Mouse (Mus musculus) lung, postnatal 0 days (tissue): ENCODE data around the gene Pigr. TPM values are rescaled to one million over a fixed set of nuclear protein-coding genes. Genes with fewer than 3 reads are reported as not detected.

Experiments
- ATAC-seq: fragments of 200-750 bp; cut with Nextera tagmentation; 2 replicates; pipeline ENCODE4 v1.8.0; 2017; ENCODE audit warnings: moderate library complexity
- DNase-seq: peaks from one replicate; pipeline ENCODE4 v3.0.0-alpha.2; 2016; ENCODE audit warnings: low spot score
- H3K27ac ChIP-seq: fragments of 300-500 bp; sonication (generic); 2 replicates; pipeline ENCODE4 v1.5.1; 2014; ENCODE audit warnings: antibody characterized with exemption, mild to moderate bottlenecking, low read length, mixed read lengths
- H3K27me3 ChIP-seq: fragments of 300-500 bp; sonication (generic); replicated peaks from 2 replicates; pipeline ENCODE4 v1.6.1; 2014; ENCODE audit warnings: low read length, mixed read lengths; ENCODE audit not compliant: insufficient read depth
- H3K36me3 ChIP-seq: fragments of 300-500 bp; sonication (generic); 2 replicates; pipeline ENCODE4 v1.6.1; 2014; ENCODE audit warnings: low read length, mixed read lengths; ENCODE audit not compliant: insufficient read depth
- H3K4me1 ChIP-seq: fragments of 300-500 bp; sonication (generic); 2 replicates; pipeline ENCODE4 v1.6.1; 2014; ENCODE audit warnings: antibody characterized with exemption, low read depth, low read length, mixed read lengths; ENCODE audit not compliant: insufficient read depth
- H3K4me2 ChIP-seq: fragments of 300-500 bp; sonication (generic); replicated peaks from 2 replicates; pipeline ENCODE4 v1.6.1; 2014; ENCODE audit warnings: low read depth, mild to moderate bottlenecking, low read length, moderate library complexity, mixed read lengths
- H3K4me3 ChIP-seq: fragments of 300-500 bp; sonication (generic); 2 replicates; pipeline ENCODE4 v1.5.1; 2014; ENCODE audit warnings: low read depth, low read length
- H3K9ac ChIP-seq: fragments of 300-500 bp; sonication (generic); replicated peaks from 2 replicates; pipeline ENCODE4 v1.6.1; 2014; ENCODE audit warnings: low read depth, mild to moderate bottlenecking
- H3K9me3 ChIP-seq: fragments of 300-500 bp; sonication (generic); 2 replicates; pipeline ENCODE4 v1.6.1; 2016; ENCODE audit warnings: low read length, mixed read lengths
- CTCF ChIP-seq: IDR thresholded peaks from 2 replicates; pipeline ENCODE4 v1.5.1; 2016; ENCODE audit warnings: antibody characterized with exemption, mild to moderate bottlenecking
- EP300 ChIP-seq: IDR thresholded peaks from 2 replicates; pipeline ENCODE4 v1.6.1; 2016; ENCODE audit warnings: antibody characterized with exemption, mild to moderate bottlenecking, control low read depth
- WGBS: fragments of 180-500 bp; shearing (Covaris S2); extraction: QIAGEN DNeasy Blood & Tissue Kit; methylation state at CpG from one replicate; pipeline ENCODE4 v1.1.7; 2014; 5-methylcytosine and 5-hydroxymethylcytosine counted together
- polyA plus RNA-seq: library from polyadenylated mRNA; unstranded; fragments of >200 nt; fragmentation: Nextera tagmentation; extraction: Ambion mirVana; gene quantifications from 2 replicates; pipeline ENCODE4 v1.2.1, GENCODE M21; 2015

Pigr gene
- polyA plus RNA-seq, 1 experiment from 2014 or later: 0.08 TPM

GRCm38 (mm10) chr1:130887354-130887753 lies 60.9 kb downstream of the Pigr start, which contains the start of gene Il24:
Il24 (minus strand) TSS chr1:130887454.
- Histone ChIP-seq H3K4me1 (no peaks in the 10 kb centered on the region), H3K27ac (no peak within 1 kb of the TSS), H3K4me3 (no peak within 1 kb of the TSS), H3K36me3 (no peaks in the 10 kb centered on the region), H3K4me2 (no peak within 1 kb of the TSS), H3K9ac (no peak within 1 kb of the TSS), H3K9me3 (no peaks in the 10 kb centered on the region), H3K27me3 (no peaks in the 10 kb centered on the region)
- ATAC-seq (no peak), DNase-seq (no peak)
- no peak for TF ChIP-seq EP300
- no peak for TF ChIP-seq CTCF

- H3K27ac ChIP-seq: no peak overlapping the region
- WGBS: 39% methylated on average over 1 of the region's 1 CpGs
- no peak for DNase-seq
- H3K4me1 ChIP-seq: no peaks in the 10 kb centered on the region
- no peak for ATAC-seq
- H3K4me2 ChIP-seq: no peak overlapping the region
- H3K9me3 ChIP-seq: no peaks in the 10 kb centered on the region
- no peaks in the 10 kb centered on the region for H3K27me3 ChIP-seq
- no peak overlapping the region for H3K9ac ChIP-seq
- H3K36me3 ChIP-seq: no peaks in the 10 kb centered on the region
- no peak overlapping the region for H3K4me3 ChIP-seq
- TF ChIP-seq CTCF: no peak
- TF ChIP-seq EP300: no peak
Measured at GRCm38 (mm10) chr1:130892446-130892845, 66.0 kb downstream of the Pigr start.

- Histone ChIP-seq H3K36me3 (no peaks in the 10 kb centered on the region), H3K27ac (no peak overlapping the region), H3K27me3 (no peaks in the 10 kb centered on the region), H3K9me3 (no peaks in the 10 kb centered on the region), H3K4me1 (no peaks in the 10 kb centered on the region), H3K4me3 (no peak overlapping the region), H3K9ac (no peak overlapping the region), H3K4me2 (no peak overlapping the region)
- TF ChIP-seq CTCF (no peak), EP300 (no peak)
- ATAC-seq (no peak), DNase-seq (no peak)
- WGBS: 60% methylated on average over 9 of the region's 9 CpGs
Measured at GRCm38 (mm10) chr1:130893329-130894040, 67.0 kb downstream of the Pigr start.

GRCm38 (mm10) chr1:130894468-130894867 lies 68.0 kb downstream of the Pigr start:
- no peaks in the 10 kb centered on the region for H3K36me3 ChIP-seq
- no peaks in the 10 kb centered on the region for H3K4me1 ChIP-seq
- H3K27me3 ChIP-seq: no peaks in the 10 kb centered on the region
- no peaks in the 10 kb centered on the region for H3K9me3 ChIP-seq
- H3K9ac ChIP-seq: no peak overlapping the region
- 64% methylated on average over 6 of the region's 6 CpGs for WGBS
- H3K4me2 ChIP-seq: no peak overlapping the region
- H3K4me3 ChIP-seq: no peak overlapping the region
- DNase-seq: no peak
- TF ChIP-seq EP300 (no peak), CTCF (no peak)
- no peak for ATAC-seq
- H3K27ac ChIP-seq: no peak overlapping the region

Other genes starting within 250 kb of the Pigr start
- gene Zp3r, start 197.1 kb upstream of the Pigr start, polyA plus RNA-seq: not detected in 2 replicates
- 0.06 and 0.08 TPM in 2 replicates for gene C4bp, start 165.1 kb upstream of the Pigr start, polyA plus RNA-seq
- gene Gm29427, start 110.9 kb upstream of the Pigr start, polyA plus RNA-seq: not detected in 2 replicates
- 15.0 and 17.1 TPM in 2 replicates for gene Yod1, start 109.4 kb upstream of the Pigr start, polyA plus RNA-seq
- 12.8 and 13.5 TPM in 2 replicates for gene Pfkfb2, start 97.4 kb upstream of the Pigr start, polyA plus RNA-seq
- gene AA986860, start 94.7 kb upstream of the Pigr start, polyA plus RNA-seq: 53.1 and 60.9 TPM in 2 replicates
- 0.06 and 0.27 TPM in 2 replicates for gene Fcamr, start 25.8 kb upstream of the Pigr start, polyA plus RNA-seq
- gene Fcmr, start 39.0 kb downstream of the Pigr start, polyA plus RNA-seq: 0.37 and 0.82 TPM in 2 replicates
- gene Il24, start 60.8 kb downstream of the Pigr start, polyA plus RNA-seq: not detected in 2 replicates
- gene Il20, start 84.8 kb downstream of the Pigr start, polyA plus RNA-seq: not detected in 2 replicates
- gene Il19, start 113.4 kb downstream of the Pigr start, polyA plus RNA-seq: not detected in 2 replicates
- gene Il10, start 193.2 kb downstream of the Pigr start, polyA plus RNA-seq: not detected in 2 replicates